Mouse (Mus musculus) spleen, adult 10 weeks (tissue): ENCODE measurements around the gene Tmem161b. TPM values are rescaled to one million over a fixed set of nuclear protein-coding genes. Genes with fewer than 3 reads are reported as not detected.

Source experiments
- polyA plus RNA-seq: library from polyadenylated mRNA; stranded (reverse); fragments of 350-450 nt; fragmentation: Illumina TruSeq; extraction: RNeasy Lipid Tissue Mini Kit (QIAGEN cat#74804); gene quantifications from one replicate; pipeline ENCODE4 v1.2.3, GENCODE M21; 2015; ENCODE audit warnings: low replicate concordance; ENCODE audit not compliant: insufficient read depth

Tmem161b gene
- 35.6 TPM for polyA plus RNA-seq

DNA sequence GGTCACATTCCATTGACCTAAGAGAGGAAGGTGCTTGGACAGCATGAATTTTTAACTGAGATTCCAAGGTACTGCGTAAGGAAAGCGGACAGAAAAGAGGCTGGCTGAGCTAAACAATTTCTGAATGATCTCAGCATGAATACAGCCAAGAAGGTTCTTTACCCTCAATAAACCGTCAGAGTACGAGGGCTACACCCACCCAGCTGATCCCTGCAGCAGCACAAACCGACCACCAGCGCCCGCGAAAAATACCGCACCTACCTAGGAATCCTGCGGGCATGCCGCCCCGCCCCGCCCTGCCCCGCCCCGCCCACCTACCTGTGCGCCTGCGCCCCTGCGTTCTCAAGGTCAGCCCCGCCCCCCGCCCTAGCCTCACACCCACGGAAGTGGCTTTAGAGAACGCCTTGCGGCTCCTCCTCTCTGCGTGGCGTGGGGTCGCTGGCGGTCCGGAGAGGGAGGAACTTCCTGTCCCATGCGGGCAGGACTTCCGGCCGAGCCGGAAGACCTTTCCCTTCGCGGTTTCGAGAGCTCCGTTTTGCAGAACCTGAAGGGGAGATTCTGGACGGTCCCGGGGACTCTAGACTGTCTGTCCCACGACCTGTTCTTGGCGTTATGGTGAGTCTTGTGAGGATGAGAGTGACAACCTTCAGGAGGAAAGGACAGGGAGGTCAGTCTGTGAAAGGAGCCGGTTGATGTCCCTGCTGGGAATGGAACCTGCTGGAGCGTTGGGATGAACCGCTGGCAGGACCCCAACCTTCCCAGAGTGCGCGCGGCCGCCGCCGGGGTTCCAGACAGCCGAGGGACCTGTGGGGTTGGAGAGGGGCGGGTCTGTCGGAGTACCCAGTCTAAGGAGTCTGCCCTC lies at the start of gene Tmem161b:
Gene Tmem161b, plus strand, starts transcription at position 477 of the 862 bp plus-strand sequence.

